8 mouse cellular contexts compared by ENCODE assay signal in genomic region chr3:129533743-129534530, GRCm38 (mm10). TPM values are rescaled to one million over a fixed set of nuclear protein-coding genes. Genes with fewer than 3 reads are reported as not detected.
DNase-seq lines count a peak whose midpoint lies in the region; ATAC-seq lines count a peak whose summit lies in the region.

No protein-coding gene starts in this region.

- peak; percentile 34 for ATAC-seq in hindbrain, embryonic 13.5 days (ENCODE audit: low FRiP score)

- no peaks in the 10 kb centered on the region for H3K9me3 ChIP-seq in hindbrain, embryonic 13.5 days

- peak overlapping the region; percentile 98 for H3K9ac ChIP-seq in hindbrain, embryonic 13.5 days

- H3K4me2 ChIP-seq in hindbrain, embryonic 13.5 days: peak overlapping the region; percentile 71

- peaks cover 42% of the 10 kb centered on the region for H3K4me1 ChIP-seq in hindbrain, embryonic 13.5 days (replicated peaks)

- H3K4me3 ChIP-seq in hindbrain, embryonic 13.5 days: peak overlapping the region; percentile 93

- peak; percentile 73 for DNase-seq in Muller cell, postnatal 12 days (ENCODE audit: inconsistent ontology term)
- peak; percentile 72 for DNase-seq in cerebellum, adult 9-11 months
- DNase-seq in frontal cortex, postnatal 14 days (ENCODE audit: low spot score in 2 of 2): peak; percentile 32 to 57
- DNase-seq in left cerebral cortex, adult 11 months (ENCODE audit: low spot score): peak; percentile 30
- DNase-seq in lung, postnatal 25 days (ENCODE audit: low spot score): peak; percentile 54
- peak; percentile 83 for DNase-seq in retina, postnatal 1 day
- peak; percentile 83 to 86 for DNase-seq in thymus, postnatal 36 days

- peak overlapping the region; percentile 99 for H3K27ac ChIP-seq in hindbrain, embryonic 13.5 days

- H3K36me3 ChIP-seq in hindbrain, embryonic 13.5 days: no peaks in the 10 kb centered on the region

- H3K27me3 ChIP-seq in hindbrain, embryonic 13.5 days: no peaks in the 10 kb centered on the region

- WGBS in hindbrain, embryonic 13.5 days: under 1% methylated on average over 62 of the region's 74 CpGs

RNA-seq across cellular contexts. Expression of gene Elovl6, which starts 1.8 kb away (rescaled TPM):
- polyA plus RNA-seq in hindbrain, embryonic 13.5 days (2015; fragmentation: Nextera tagmentation; extraction: Ambion mirVana): 29.4 and 32.2 TPM in 2 replicates

Comparison
In these comparisons a context has a peak if more than half of its experiments do, and no peak if none do; other contexts are left out.
1. Peak in every context shown above with its lines: DNase-seq, ATAC-seq, H3K4me3 ChIP-seq and H3K27ac ChIP-seq.
2. DNase-seq: peak in every context shown above with its lines; median percentile 84 in thymus, postnatal 36 days; 83 in retina, postnatal 1 day; 73 in Muller cell, postnatal 12 days; 72 in cerebellum, adult 9-11 months; 54 in lung, postnatal 25 days; 44 in frontal cortex, postnatal 14 days; 30 in left cerebral cortex, adult 11 months.